18 mouse cellular contexts compared by ENCODE assay signal in genomic region chr9:48820791-48821190, GRCm38 (mm10). TPM values are rescaled to one million over a fixed set of nuclear protein-coding genes. Genes with fewer than 3 reads are reported as not detected.
A peak's percentile ranks its signal among the peaks of the same experiment; 100 is the strongest.
DNase-seq lines count a peak whose midpoint lies in the region; ATAC-seq lines count a peak whose summit lies in the region.
"Had no signal": no experiment of that assay in that cellular context is flagged by ENCODE, and none has a peak within 500 bp of the region (broad histone marks: within the 10 kb centered on the region; RNA-seq: fewer than 3 reads in every experiment).

No protein-coding gene starts in this region.

- no peak overlapping the region for H3K4me3 ChIP-seq in forebrain, embryonic 10.5 days
- no peak overlapping the region for H3K4me3 ChIP-seq in forebrain, embryonic 12.5 days (replicated peaks)
- peak overlapping the region; percentile 84 for H3K4me3 ChIP-seq in megakaryocyte, embryonic 14.5 days (replicated peaks)
- H3K4me3 ChIP-seq in embryonic facial prominence, embryonic 13.5 days, result no peak overlapping the region
- H3K4me3 ChIP-seq in macrophage (ENCODE audit: inconsistent target), result no peak overlapping the region
- H3K4me3 ChIP-seq: heart, embryonic 15.5 days; lung, embryonic 15.5 days; myocyte had no signal

- H3K27me3 ChIP-seq in forebrain, embryonic 10.5 days (ENCODE audit: poor library complexity, severe bottlenecking), result peaks cover 8% of the 10 kb centered on the region; the same call in 1 of the 2 replicates
- H3K27me3 ChIP-seq in forebrain, embryonic 12.5 days, result peaks cover 17% of the 10 kb centered on the region
- H3K27me3 ChIP-seq in megakaryocyte, embryonic 14.5 days (replicated peaks), result no peaks in the 10 kb centered on the region
- H3K27me3 ChIP-seq in embryonic facial prominence, embryonic 13.5 days, result peaks cover 44% of the 10 kb centered on the region

- H3K9ac ChIP-seq in forebrain, embryonic 12.5 days, result no peak overlapping the region; the same call in 1 of the 2 replicates
- no peak overlapping the region for H3K9ac ChIP-seq in embryonic facial prominence, embryonic 13.5 days
- H3K9ac ChIP-seq: heart, embryonic 15.5 days; lung, embryonic 15.5 days had no signal

- ATAC-seq in forebrain, embryonic 12.5 days (ENCODE audit: low FRiP score), result no peak
- ATAC-seq in megakaryocyte, adult 5-6 weeks (ENCODE audit: poor library complexity, severe bottlenecking), result no peak
- ATAC-seq in embryonic facial prominence, embryonic 13.5 days (ENCODE audit: insufficient number of reproducible peaks, insufficient read depth, low FRiP score, low TSS enrichment, low read depth), result no peak
- ATAC-seq: hindbrain, postnatal 0 days had no signal

- peaks cover 87% of the 10 kb centered on the region for H3K4me1 ChIP-seq in forebrain, embryonic 10.5 days
- H3K4me1 ChIP-seq in forebrain, embryonic 12.5 days, result peaks cover 43% of the 10 kb centered on the region
- peaks cover 100% of the 10 kb centered on the region for H3K4me1 ChIP-seq in megakaryocyte, embryonic 14.5 days
- H3K4me1 ChIP-seq in embryonic facial prominence, embryonic 13.5 days, result peaks cover 48% of the 10 kb centered on the region

- H3K79me2 ChIP-seq in macrophage (ENCODE audit: inconsistent target), result no peaks in the 10 kb centered on the region

- H3K36me3 ChIP-seq in forebrain, embryonic 10.5 days (replicated peaks), result peaks cover 30% of the 10 kb centered on the region
- H3K36me3 ChIP-seq in forebrain, embryonic 12.5 days (replicated peaks), result no peaks in the 10 kb centered on the region
- H3K36me3 ChIP-seq in megakaryocyte, embryonic 14.5 days (replicated peaks; ENCODE audit: low read length), result peaks cover 39% of the 10 kb centered on the region
- H3K36me3 ChIP-seq in embryonic facial prominence, embryonic 13.5 days, result no peaks in the 10 kb centered on the region
- no peaks in the 10 kb centered on the region for H3K36me3 ChIP-seq in macrophage (ENCODE audit: inconsistent target)
- H3K36me3 ChIP-seq: heart, embryonic 15.5 days; lung, embryonic 15.5 days had no signal

- no peak for DNase-seq in forebrain, embryonic 10.5 days (ENCODE audit: extremely low spot score, low spot score)
- DNase-seq in adrenal gland, postnatal 36 days, result no peak
- no peak for DNase-seq in thymus, postnatal 0 days (ENCODE audit: low spot score)
- DNase-seq: adrenal gland, adult 8-10 months; cerebellum, postnatal 10 days; kidney, postnatal 10 days; left cerebral cortex, postnatal 4 days; thymus, postnatal 25 days had no signal

- 28% methylated on average over 3 of the region's 3 CpGs for WGBS in forebrain, embryonic 10.5 days
- 16% methylated on average over 3 of the region's 3 CpGs for WGBS in forebrain, embryonic 12.5 days
- 15% methylated on average over 3 of the region's 3 CpGs for WGBS in embryonic facial prominence, embryonic 13.5 days
- 77% methylated on average over 3 of the region's 3 CpGs for WGBS in macrophage (ENCODE audit: missing documents)

- H3K4me2 ChIP-seq in forebrain, embryonic 12.5 days, result no peak overlapping the region
- H3K4me2 ChIP-seq in embryonic facial prominence, embryonic 13.5 days, result peak overlapping the region; percentile 11; the same call in 1 of the 2 replicates
- H3K4me2 ChIP-seq: heart, embryonic 15.5 days; lung, embryonic 15.5 days; midbrain, embryonic 11.5 days had no signal

- H3K9me3 ChIP-seq in forebrain, embryonic 10.5 days, result no peaks in the 10 kb centered on the region
- no peaks in the 10 kb centered on the region for H3K9me3 ChIP-seq in forebrain, embryonic 12.5 days
- H3K9me3 ChIP-seq in megakaryocyte, embryonic 14.5 days, result no peaks in the 10 kb centered on the region
- H3K9me3 ChIP-seq in embryonic facial prominence, embryonic 13.5 days, result no peaks in the 10 kb centered on the region
- H3K9me3 ChIP-seq: heart, embryonic 15.5 days; lung, embryonic 15.5 days had no signal

- H3K27ac ChIP-seq in forebrain, embryonic 10.5 days, result peak overlapping the region; percentile 58
- H3K27ac ChIP-seq in forebrain, embryonic 12.5 days, result no peak overlapping the region
- H3K27ac ChIP-seq in embryonic facial prominence, embryonic 13.5 days, result no peak overlapping the region
- H3K27ac ChIP-seq in macrophage, result peak overlapping the region; percentile 58
- H3K27ac ChIP-seq: heart, embryonic 15.5 days; hindbrain, postnatal 0 days; lung, embryonic 15.5 days had no signal

RNA-seq across cellular contexts. Expression of gene Zbtb16, which starts 15.2 kb away (rescaled TPM):
- polyA plus RNA-seq in forebrain, embryonic 10.5 days (2016; fragmentation: Nextera tagmentation; extraction: Ambion mirVana), result 27.0 and 29.1 TPM in 2 replicates
- polyA plus RNA-seq in forebrain, embryonic 12.5 days (2016; fragmentation: Nextera tagmentation; extraction: Ambion mirVana), result 3.5 and 5.6 TPM in 2 replicates
- 1.00 and 1.8 TPM in 2 replicates for polyA plus RNA-seq in megakaryocyte, embryonic 14.5 days (2012; ENCODE audit: insufficient read depth, low replicate concordance)
- 1.9 and 3.0 TPM in 2 replicates for total RNA-seq in megakaryocyte, adult 5-6 weeks (2015)
- 2.2 and 2.7 TPM in 2 replicates for total RNA-seq in megakaryocyte, adult 5-6 weeks (2017)
- polyA plus RNA-seq in embryonic facial prominence, embryonic 13.5 days (2015; fragmentation: Nextera tagmentation; extraction: Ambion mirVana), result 1.9 and 2.2 TPM in 2 replicates
- total RNA-seq in macrophage (2018; cell fraction: chromatin; rRNA removed), result 1 to 10 TPM in 13 of 26 experiments, under 1 TPM in 7, not detected in 6; 0.26 to 9.3 (median 2.4) TPM
- total RNA-seq in macrophage (2018; cell fraction: cytosol; rRNA removed), result 1 to 10 TPM in 11 of 26 experiments, under 1 TPM in 14, not detected in 1; 0.03 to 1.9 (median 0.43) TPM
- 10 to 100 TPM in 1 of 26 experiments, 1 to 10 TPM in 10, under 1 TPM in 12, not detected in 3; 0.06 to 14.4 (median 0.72) TPM for total RNA-seq in macrophage (2018; cell fraction: nucleus; rRNA removed)
- 0.34 to 1.2 TPM (median 0.62 TPM) in 3 replicates for polyA plus RNA-seq in macrophage (2018)
- total RNA-seq in adrenal gland, postnatal 36 days (2021), result 10 to 100 TPM; 33.5 to 62.9 TPM
- 1.4 and 1.6 TPM in 2 replicates for polyA plus RNA-seq in thymus, postnatal 0 days (2015; fragmentation: Nextera tagmentation; extraction: Ambion mirVana)
- polyA plus RNA-seq: myocyte had no signal

Comparison
In these comparisons a context has a peak if more than half of its experiments do, and no peak if none do; other contexts are left out.
1. H3K27ac ChIP-seq: peak in forebrain, embryonic 10.5 days (single experiment) and macrophage (single experiment); none in forebrain, embryonic 12.5 days (single experiment) and embryonic facial prominence, embryonic 13.5 days (single experiment).